Mouse (Mus musculus) bone marrow, adult 2 months (tissue): Measurements from ENCODE around the gene Aldh3a2. TPM values are rescaled to one million over a fixed set of nuclear protein-coding genes. Genes with fewer than 3 reads are reported as not detected.

Experiments used
- H3K27ac ChIP-seq: fragments of 200-500 bp; 2 replicates; pipeline ENCODE4 v1.5.1; 2012; ENCODE audit warnings: low read depth, mild to moderate bottlenecking, control low read depth, inconsistent platforms, low read length; ENCODE audit not compliant: control insufficient read depth, poor library complexity, insufficient read depth
- H3K4me1 ChIP-seq: fragments of 200-500 bp; 2 replicates; pipeline ENCODE4 v1.6.1; 2011; ENCODE audit warnings: low read length; ENCODE audit not compliant: control insufficient read depth, insufficient read depth
- H3K4me3 ChIP-seq: fragments of 200-500 bp; replicated peaks from 2 replicates; pipeline ENCODE3; 2011; ENCODE audit warnings: mild to moderate bottlenecking, low read depth, low read length, control low read depth; ENCODE audit not compliant: control insufficient read depth
- CTCF ChIP-seq: fragments of 200-500 bp; IDR thresholded peaks from 2 replicates; pipeline ENCODE4 v1.5.1; 2011; ENCODE audit warnings: low read length, control low read depth; ENCODE audit not compliant: control insufficient read depth, insufficient read depth
- POLR2A ChIP-seq: fragments of 200-500 bp; IDR thresholded peaks from 2 replicates; pipeline ENCODE4 v1.6.1; 2011; ENCODE audit warnings: low read depth, mild to moderate bottlenecking, control low read depth, low read length, borderline replicate concordance; ENCODE audit not compliant: control insufficient read depth
- WGBS: fragments of 180-500 bp; shearing (Covaris S2); methylation state at CpG from one replicate; pipeline ENCODE4 v1.1.7; 2018; 5-methylcytosine and 5-hydroxymethylcytosine counted together
- polyA plus RNA-seq: library from polyadenylated mRNA; stranded (reverse); fragments of >200 nt; gene quantifications from 2 replicates; pipeline ENCODE4 v1.2.4, GENCODE M21; 2011; ENCODE audit warnings: low replicate concordance; ENCODE audit not compliant: missing spikeins, insufficient read depth, insufficient read length

Aldh3a2 gene
- polyA plus RNA-seq, 1 experiment = 18.9 TPM

GRCm38 (mm10) chr11:61263841-61264240 is 3.4 kb downstream of the Aldh3a2 start:
- H3K4me3 ChIP-seq = no peak overlapping the region
- no peaks in the 10 kb centered on the region for H3K4me1 ChIP-seq
- WGBS = 83% methylated on average over 1 of the region's 1 CpGs
- no peak overlapping the region for H3K27ac ChIP-seq
- no peak for TF ChIP-seq CTCF
- TF ChIP-seq POLR2A = no peak

GRCm38 (mm10) chr11:61262516-61262915 is 4.7 kb downstream of the Aldh3a2 start:
- Histone ChIP-seq H3K4me1 (no peaks in the 10 kb centered on the region), H3K4me3 (no peak overlapping the region), H3K27ac (no peak overlapping the region)
- TF ChIP-seq CTCF (no peak), POLR2A (no peak)
- 87% methylated on average over 14 of the region's 14 CpGs for WGBS

- Histone ChIP-seq H3K4me1 (no peaks in the 10 kb centered on the region), H3K4me3 (no peak overlapping the region), H3K27ac (no peak overlapping the region)
- 88% methylated on average over 6 of the region's 6 CpGs for WGBS
- TF ChIP-seq POLR2A = no peak
- TF ChIP-seq CTCF = no peak
Observed at GRCm38 (mm10) chr11:61259106-61259505, 8.2 kb downstream of the Aldh3a2 start.

GRCm38 (mm10) chr11:61252807-61253206 is 14.5 kb downstream of the Aldh3a2 start:
- Histone ChIP-seq H3K27ac (no peak overlapping the region), H3K4me1 (no peaks in the 10 kb centered on the region), H3K4me3 (no peak overlapping the region)
- 90% methylated on average over 12 of the region's 12 CpGs for WGBS
- TF ChIP-seq POLR2A = no peak

GRCm38 (mm10) chr11:61251741-61252140 is 15.5 kb downstream of the Aldh3a2 start:
- no peak for TF ChIP-seq POLR2A
- TF ChIP-seq CTCF = no peak
- Histone ChIP-seq H3K4me1 (no peaks in the 10 kb centered on the region), H3K27ac (no peak overlapping the region), H3K4me3 (no peak overlapping the region)
- 78% methylated on average over 10 of the region's 10 CpGs for WGBS

- H3K4me1 ChIP-seq = no peaks in the 10 kb centered on the region
- TF ChIP-seq CTCF (no peak), POLR2A (no peak)
- H3K4me3 ChIP-seq = no peak overlapping the region
- 81% methylated on average over 7 of the region's 7 CpGs for WGBS
- no peak overlapping the region for H3K27ac ChIP-seq
Observed at GRCm38 (mm10) chr11:61244406-61244805, 22.9 kb downstream of the Aldh3a2 start.

GRCm38 (mm10) chr11:61236015-61236414 is 31.2 kb downstream of the Aldh3a2 start:
- no peak overlapping the region for H3K4me3 ChIP-seq

GRCm38 (mm10) chr11:61234174-61234573 is 33.1 kb downstream of the Aldh3a2 start:
- H3K4me3 ChIP-seq = no peak overlapping the region
- no peaks in the 10 kb centered on the region for H3K4me1 ChIP-seq
- TF ChIP-seq POLR2A = no peak
- TF ChIP-seq CTCF = no peak
- no peak overlapping the region for H3K27ac ChIP-seq
- 58% methylated on average over 5 of the region's 5 CpGs for WGBS

More at GRCm38 (mm10) chr11:61236015-61236414, 31.2 kb downstream of the Aldh3a2 start:
- TF ChIP-seq CTCF (no peak), POLR2A (no peak)
- no peak overlapping the region for H3K27ac ChIP-seq
- H3K4me1 ChIP-seq = no peaks in the 10 kb centered on the region
- 84% methylated on average over 3 of the region's 3 CpGs for WGBS

GRCm38 (mm10) chr11:61231329-61231728 is 35.9 kb downstream of the Aldh3a2 start:
- TF ChIP-seq CTCF (peak; percentile 15; the same call in 1 of the 2 replicates), POLR2A (no peak)
- Histone ChIP-seq H3K4me3 (no peak overlapping the region), H3K4me1 (no peaks in the 10 kb centered on the region), H3K27ac (no peak overlapping the region)
- under 1% methylated on average over 9 of the region's 9 CpGs for WGBS
